Mouse (Mus musculus) A20 (cell line): Measurements from ENCODE around the gene Ahctf1.

ENCODE experiments used
- DNase-seq: peaks from one replicate; pipeline ENCODE4 v3.0.0-alpha.2; 2011; ENCODE audit warnings: low read depth, low spot score

The Ahctf1 gene

DNA sequence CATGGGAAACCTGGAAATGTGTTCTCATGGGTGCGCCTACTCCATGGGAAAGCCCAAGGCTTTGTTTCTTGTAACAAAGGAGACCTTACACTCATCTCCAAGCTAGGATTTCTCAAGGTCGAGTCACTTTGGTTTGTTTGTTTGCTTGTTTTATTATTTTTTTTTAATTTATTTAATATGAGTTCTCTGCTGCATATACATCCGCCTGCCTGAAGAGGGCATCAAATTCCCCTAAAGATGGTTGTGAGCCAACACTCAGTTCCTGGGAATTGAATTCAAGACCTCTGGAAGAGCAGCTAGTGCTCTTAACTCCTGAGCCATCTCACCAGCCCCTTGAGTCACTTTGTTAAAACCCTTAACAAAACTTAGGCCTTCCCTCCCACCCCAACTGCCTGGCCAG lies 90.1 kb downstream of the Ahctf1 start:
- DNase-seq = no peak

DNA sequence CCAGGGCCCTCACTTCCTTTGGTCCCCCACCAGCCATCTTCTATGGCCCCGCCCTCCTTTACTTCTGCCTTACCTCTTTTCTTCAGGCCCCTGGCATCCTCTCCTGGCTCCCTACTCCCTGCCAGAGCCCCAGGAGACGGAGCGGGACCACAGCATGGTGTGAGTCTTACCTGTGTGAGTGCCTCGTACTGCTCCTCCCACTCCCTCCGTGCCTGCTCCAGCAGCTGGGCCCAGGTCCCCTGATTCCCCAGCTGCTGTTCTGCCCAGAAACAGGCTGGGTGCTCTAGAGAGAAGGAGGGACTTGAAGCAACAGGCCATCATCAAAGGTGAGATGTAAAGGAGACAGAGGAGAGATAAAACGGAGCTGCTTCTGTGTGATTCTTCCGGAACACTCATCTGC lies 90.8 kb downstream of the Ahctf1 start:
- DNase-seq = no peak

DNA sequence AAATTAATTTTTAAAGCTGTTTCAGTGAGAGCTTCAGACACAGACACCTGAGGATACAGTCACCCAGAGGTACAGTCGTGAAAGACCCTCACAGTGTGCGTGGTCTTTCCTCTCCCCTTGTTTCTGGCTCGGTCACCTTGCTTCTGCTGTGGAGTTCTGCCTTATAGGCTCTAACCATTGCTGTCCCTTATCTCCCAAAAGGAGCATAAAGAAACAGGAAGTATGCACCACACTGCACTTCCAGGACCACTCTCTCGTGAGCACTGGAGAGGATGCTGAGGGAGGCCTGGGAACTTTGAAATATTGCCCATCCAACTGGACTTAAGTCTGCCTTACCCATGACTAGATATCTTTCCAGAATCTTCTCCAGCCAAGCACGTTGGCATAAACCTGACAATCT lies 92.7 kb downstream of the Ahctf1 start:
- no peak for DNase-seq

DNA sequence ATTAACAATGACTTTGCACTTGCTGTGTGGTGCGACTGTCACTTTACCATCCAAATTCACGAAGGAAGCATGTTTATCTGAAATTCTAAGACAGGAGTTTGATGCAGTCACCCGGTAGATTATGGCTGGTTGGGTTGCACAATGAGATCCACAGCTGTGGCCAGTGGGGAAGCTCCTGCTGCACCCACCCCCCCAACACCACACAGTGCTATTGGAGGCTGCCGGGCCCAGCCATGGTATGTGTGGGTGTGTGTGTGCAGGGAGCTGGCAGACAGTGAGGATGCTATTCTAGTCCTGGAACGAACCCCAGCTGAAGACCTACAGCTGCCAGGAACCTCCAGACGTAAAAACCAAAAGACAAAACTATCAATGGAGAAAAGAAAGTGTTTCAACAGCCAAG lies 94.1 kb downstream of the Ahctf1 start:
- no peak for DNase-seq

DNA sequence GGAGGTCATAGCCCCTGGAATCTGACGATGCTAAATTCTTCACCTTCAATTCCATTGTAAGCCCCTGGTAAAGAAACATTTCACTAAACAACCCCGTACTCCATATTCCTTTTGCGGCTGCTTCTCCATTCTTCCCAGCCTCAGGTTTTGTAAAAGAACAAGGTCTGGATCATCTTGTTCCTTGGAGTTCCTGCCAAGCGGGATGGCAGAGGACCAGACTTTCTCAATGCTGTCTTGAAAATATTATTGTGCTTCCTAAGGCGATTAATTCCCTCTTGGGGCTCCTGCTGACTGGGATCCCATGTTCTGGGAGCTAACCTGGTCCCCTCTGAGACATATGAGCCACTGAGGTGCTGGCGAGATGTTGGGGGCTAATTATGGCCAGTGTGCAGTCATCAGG lies 98.3 kb downstream of the Ahctf1 start:
- DNase-seq = no peak

DNA sequence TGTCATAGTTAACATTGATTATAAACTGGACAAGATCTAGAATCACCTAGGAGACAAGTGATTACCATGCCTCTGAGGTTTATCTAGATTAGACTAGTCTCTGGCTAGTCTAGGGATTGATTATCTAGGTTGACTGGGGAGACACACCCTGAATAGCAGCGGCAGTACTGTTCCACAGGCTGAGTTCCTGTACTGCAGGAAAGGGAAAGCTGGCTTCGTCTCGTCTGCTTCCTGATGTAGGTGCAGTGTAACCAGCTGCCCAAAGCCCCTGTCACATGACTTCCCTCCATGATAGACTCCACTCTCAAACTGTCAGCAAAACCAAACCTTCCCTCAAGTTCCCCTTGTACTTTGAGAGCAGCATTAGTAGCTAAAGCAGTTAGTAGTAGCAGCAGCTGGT lies 99.3 kb downstream of the Ahctf1 start:
- DNase-seq = no peak
